Mouse (Mus musculus) forebrain, postnatal 0 days (tissue): Measurements from ENCODE around the gene Crcp. TPM values are rescaled to one million over a fixed set of nuclear protein-coding genes. Genes with fewer than 3 reads are reported as not detected.

Source experiments
- ATAC-seq: fragments of 200-750 bp; cut with Nextera tagmentation; 2 replicates; pipeline ENCODE4 v1.8.0; 2017; ENCODE audit warnings: mild to moderate bottlenecking, moderate library complexity
- DNase-seq: peaks from one replicate; pipeline ENCODE4 v3.0.0-alpha.2; 2015
- H3K27ac ChIP-seq: fragments of 300-500 bp; sonication (generic); 2 replicates; pipeline ENCODE4 v1.5.1; 2014; ENCODE audit warnings: low read depth, mild to moderate bottlenecking, antibody characterized with exemption, low read length, moderate library complexity, mixed read lengths
- H3K27me3 ChIP-seq: fragments of 300-500 bp; sonication (generic); 2 replicates; pipeline ENCODE4 v1.6.1; 2014; ENCODE audit warnings: mild to moderate bottlenecking, low read length, mixed read lengths; ENCODE audit not compliant: insufficient read depth
- H3K36me3 ChIP-seq: fragments of 300-500 bp; sonication (generic); 2 replicates; pipeline ENCODE4 v1.6.1; 2014; ENCODE audit warnings: mild to moderate bottlenecking, moderate library complexity; ENCODE audit not compliant: insufficient read depth
- H3K4me1 ChIP-seq: fragments of 300-500 bp; sonication (generic); 2 replicates; pipeline ENCODE4 v1.6.1; 2014; ENCODE audit warnings: antibody characterized with exemption; ENCODE audit not compliant: insufficient read depth
- H3K4me2 ChIP-seq: fragments of 300-500 bp; sonication (generic); 2 replicates; pipeline ENCODE4 v1.6.1; 2014; ENCODE audit warnings: low read depth, mild to moderate bottlenecking, moderate library complexity
- H3K4me3 ChIP-seq: fragments of 300-500 bp; sonication (generic); 2 replicates; pipeline ENCODE4 v1.5.1; 2014; ENCODE audit warnings: low read depth, low read length, mixed read lengths
- H3K9ac ChIP-seq: fragments of 300-500 bp; sonication (generic); 2 replicates; pipeline ENCODE4 v1.6.1; 2014; ENCODE audit warnings: mild to moderate bottlenecking
- H3K9me3 ChIP-seq: fragments of 300-500 bp; sonication (generic); 2 replicates; pipeline ENCODE4 v1.6.1; 2016; ENCODE audit warnings: low read length
- CTCF ChIP-seq: sonication (generic); IDR thresholded peaks from 2 replicates; pipeline ENCODE4 v1.5.1; 2016; ENCODE audit warnings: antibody characterized with exemption, control low read depth, low read depth
- WGBS: fragments of 180-500 bp; shearing (Covaris S2); extraction: QIAGEN DNeasy Blood & Tissue Kit; methylation state at CpG from one replicate; pipeline ENCODE4 v1.1.7; 2014; 5-methylcytosine and 5-hydroxymethylcytosine counted together
- polyA plus RNA-seq: library from polyadenylated mRNA; unstranded; fragments of >200 nt; fragmentation: Nextera tagmentation; extraction: Ambion mirVana; gene quantifications from 2 replicates; pipeline ENCODE4 v1.2.1, GENCODE M21; 2015
- total RNA-seq: library from RNA; depleted of rRNA; stranded (reverse); fragments of >200 nt; gene quantifications from 2 replicates; pipeline ENCODE4 v1.2.3, GENCODE M21; 2014

Gene Crcp
- total and polyA plus RNA-seq, 2 experiments from 2014 or later: 69.1 to 91.2 TPM

GRCm38 (mm10) chr5:130008034-130008590 lies 21.0 kb upstream of the Crcp start:
- Histone ChIP-seq H3K9me3 (no peaks in the 10 kb centered on the region), H3K4me2 (no peak overlapping the region), H3K9ac (no peak overlapping the region), H3K36me3 (peaks cover 5% of the 10 kb centered on the region; the same call in 1 of the 2 replicates), H3K4me3 (no peak overlapping the region), H3K4me1 (no peaks in the 10 kb centered on the region), H3K27ac (no peak overlapping the region), H3K27me3 (no peaks in the 10 kb centered on the region)
- no peak for TF ChIP-seq CTCF
- ATAC-seq (no peak), DNase-seq (no peak)
- 80% methylated on average over 6 of the region's 6 CpGs for WGBS

- no peak overlapping the region for H3K9ac ChIP-seq
- no peak for DNase-seq
- no peak overlapping the region for H3K27ac ChIP-seq
- H3K9me3 ChIP-seq: no peaks in the 10 kb centered on the region
- no peaks in the 10 kb centered on the region for H3K4me1 ChIP-seq
- ATAC-seq: no peak
- no peak overlapping the region for H3K4me3 ChIP-seq
- no peaks in the 10 kb centered on the region for H3K27me3 ChIP-seq
- TF ChIP-seq CTCF: no peak
- H3K36me3 ChIP-seq: peaks cover 5% of the 10 kb centered on the region; the same call in 1 of the 2 replicates
- H3K4me2 ChIP-seq: no peak overlapping the region
- 93% methylated on average over 4 of the region's 4 CpGs for WGBS
Measured at GRCm38 (mm10) chr5:130009784-130010183, 19.3 kb upstream of the Crcp start.

DNA sequence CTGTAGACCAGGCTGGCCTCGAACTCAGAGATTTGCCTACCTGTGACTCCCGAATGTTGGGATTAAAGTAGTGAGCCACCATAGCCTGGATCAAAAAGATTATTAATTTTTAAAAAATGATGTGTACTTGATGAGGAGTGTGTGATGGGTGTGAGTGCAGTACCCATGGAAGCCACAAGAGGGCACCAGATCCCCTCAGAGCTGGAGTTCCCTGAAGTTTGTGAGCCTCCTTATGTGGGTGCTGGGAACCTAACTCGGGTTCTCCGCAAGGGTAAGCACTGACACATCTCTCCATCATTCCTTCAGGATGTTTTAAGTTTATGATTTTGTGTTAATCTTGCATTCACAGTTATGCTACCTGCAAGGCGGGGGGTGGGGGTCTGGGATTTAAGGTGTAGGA lies 18.1 kb upstream of the Crcp start:
- ATAC-seq (no peak), DNase-seq (no peak)
- TF ChIP-seq CTCF: peak; percentile 50
- Histone ChIP-seq H3K4me3 (no peak overlapping the region), H3K27me3 (no peaks in the 10 kb centered on the region), H3K4me1 (no peaks in the 10 kb centered on the region), H3K9me3 (no peaks in the 10 kb centered on the region), H3K27ac (no peak overlapping the region), H3K9ac (no peak overlapping the region), H3K4me2 (no peak overlapping the region), H3K36me3 (peaks cover 5% of the 10 kb centered on the region; the same call in 1 of the 2 replicates)
- 94% methylated on average over 5 of the region's 5 CpGs for WGBS

DNA sequence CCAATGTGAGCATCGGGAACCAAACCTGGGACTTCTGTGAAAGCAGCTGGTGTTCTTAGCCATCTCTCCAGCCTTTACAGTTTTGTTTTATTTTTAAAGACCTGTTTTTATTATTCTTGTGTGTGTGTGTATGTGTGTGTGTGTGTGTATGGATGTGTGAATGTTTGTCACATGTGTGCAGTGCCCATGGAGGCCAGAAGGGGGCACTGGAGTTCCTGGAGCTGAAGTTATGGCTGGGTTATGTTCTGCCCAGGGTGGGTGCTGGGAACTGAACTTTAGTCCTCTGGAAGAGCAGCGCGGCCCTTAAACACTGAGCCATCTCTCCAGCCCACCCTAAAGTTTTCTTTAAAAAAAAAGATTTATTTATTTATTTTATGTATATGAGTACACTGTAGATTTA lies 14.0 kb upstream of the Crcp start:
- Histone ChIP-seq H3K9me3 (no peaks in the 10 kb centered on the region), H3K4me3 (no peak overlapping the region), H3K27ac (no peak overlapping the region), H3K9ac (no peak overlapping the region), H3K27me3 (no peaks in the 10 kb centered on the region), H3K4me1 (no peaks in the 10 kb centered on the region), H3K36me3 (peaks cover 11% of the 10 kb centered on the region; the same call in 1 of the 2 replicates), H3K4me2 (no peak overlapping the region)
- WGBS: 100% methylated on average over 3 of the region's 3 CpGs
- DNase-seq: no peak
- ATAC-seq: no peak
- no peak for TF ChIP-seq CTCF

DNA sequence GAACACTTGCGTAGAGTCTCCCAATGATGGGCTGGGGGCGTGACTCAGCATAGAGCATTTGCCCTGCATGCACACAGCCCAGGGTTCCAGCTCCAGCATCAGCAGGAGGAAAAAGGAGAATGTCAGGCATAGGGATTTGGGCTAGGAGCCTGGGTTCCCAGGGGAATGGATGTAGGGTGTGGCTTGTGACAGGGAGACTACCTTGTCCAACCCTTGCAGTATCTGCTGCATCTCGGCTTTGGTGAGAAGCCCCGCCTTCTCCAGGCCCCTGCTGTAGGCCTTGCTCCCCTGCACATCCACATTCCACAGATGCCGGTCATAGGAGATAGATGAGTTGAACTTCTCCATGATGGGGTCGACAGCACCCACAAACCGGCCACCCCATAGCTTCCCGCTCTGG lies 9.6 kb upstream of the Crcp start:
- ATAC-seq: no peak
- Histone ChIP-seq H3K4me1 (peaks cover 3% of the 10 kb centered on the region; the same call in 1 of the 2 replicates), H3K4me2 (no peak overlapping the region), H3K27me3 (no peaks in the 10 kb centered on the region), H3K4me3 (no peak overlapping the region), H3K36me3 (peaks cover 6% of the 10 kb centered on the region; the same call in 1 of the 2 replicates), H3K27ac (no peak overlapping the region), H3K9ac (no peak overlapping the region), H3K9me3 (no peaks in the 10 kb centered on the region)
- no peak for DNase-seq
- TF ChIP-seq CTCF: no peak
- WGBS: 82% methylated on average over 8 of the region's 8 CpGs

- Histone ChIP-seq H3K9ac (no peak overlapping the region), H3K4me2 (no peak overlapping the region), H3K4me3 (no peak overlapping the region), H3K36me3 (peaks cover 3% of the 10 kb centered on the region; the same call in 1 of the 2 replicates), H3K9me3 (no peaks in the 10 kb centered on the region), H3K4me1 (peaks cover 3% of the 10 kb centered on the region; the same call in 1 of the 2 replicates), H3K27ac (no peak overlapping the region), H3K27me3 (no peaks in the 10 kb centered on the region)
- ATAC-seq (no peak), DNase-seq (no peak)
- no peak for TF ChIP-seq CTCF
- WGBS: 61% methylated on average over 5 of the region's 5 CpGs
Measured at GRCm38 (mm10) chr5:130021361-130021966, 7.6 kb upstream of the Crcp start.

DNA sequence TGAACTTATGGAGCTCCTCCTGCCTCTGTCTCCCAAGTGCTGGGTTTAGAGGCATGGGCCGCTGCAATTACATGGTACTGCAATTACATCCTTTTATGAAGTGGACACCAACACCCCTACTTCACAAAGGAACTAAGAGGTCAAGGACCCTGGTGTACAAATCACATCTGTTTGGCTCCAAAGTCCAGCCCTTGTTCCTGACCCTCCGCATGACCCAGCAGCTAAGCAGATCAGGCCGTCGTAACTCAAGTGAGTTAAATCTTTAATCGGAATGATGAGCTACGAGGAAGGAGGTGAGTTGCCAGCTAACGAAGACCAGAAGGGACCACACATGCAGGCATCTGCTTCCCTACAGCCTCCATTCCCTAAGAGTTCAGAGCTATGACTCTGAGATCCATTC lies 6.7 kb upstream of the Crcp start:
- Histone ChIP-seq H3K9me3 (no peaks in the 10 kb centered on the region), H3K4me3 (no peak overlapping the region), H3K9ac (no peak overlapping the region), H3K27ac (no peak overlapping the region), H3K4me2 (no peak overlapping the region), H3K27me3 (no peaks in the 10 kb centered on the region), H3K4me1 (peaks cover 3% of the 10 kb centered on the region; the same call in 1 of the 2 replicates), H3K36me3 (peaks cover 3% of the 10 kb centered on the region; the same call in 1 of the 2 replicates)
- 81% methylated on average over 7 of the region's 7 CpGs for WGBS
- no peak for TF ChIP-seq CTCF
- ATAC-seq (no peak), DNase-seq (no peak)
